Mouse (Mus musculus) ES-CJ7 (cell line): ENCODE results near the gene Blvrb.

Experiments used
- DNase-seq: peaks from one replicate; pipeline ENCODE4 v3.0.0; 2011; ENCODE audit warnings: low read depth, low spot score

The Blvrb gene

DNA sequence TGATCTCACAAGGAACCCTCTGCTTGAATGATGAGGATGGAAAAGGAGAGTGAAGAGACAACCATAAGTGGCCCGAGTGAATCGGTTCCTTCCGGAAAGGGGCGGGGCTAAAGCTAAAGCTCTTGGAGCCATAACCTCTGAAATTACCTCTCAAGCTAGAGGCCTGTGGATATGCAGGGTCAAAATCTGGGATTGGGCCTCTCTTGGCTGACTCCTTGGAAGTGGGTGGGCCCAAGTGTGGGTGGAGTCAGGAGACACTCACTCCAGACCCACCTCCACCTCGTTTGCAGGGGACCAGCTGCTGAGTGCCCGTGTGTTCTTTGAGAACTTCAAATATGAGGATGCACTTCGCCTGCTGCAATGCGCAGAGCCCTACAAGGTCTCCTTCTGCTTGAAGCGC is 67.2 kb downstream of the Blvrb start:
- DNase-seq, result peak; percentile 48
